Mouse (Mus musculus) C2C12 (cell line): ENCODE data around the gene AI464131.

Experiments
- CEBPB ChIP-seq: IDR thresholded peaks from one replicate; pipeline ENCODE4 v1.6.1; 2011; ENCODE audit warnings: low read depth, mild to moderate bottlenecking, control low read depth, moderate library complexity
- CTCF ChIP-seq: IDR thresholded peaks from one replicate; pipeline ENCODE4 v1.5.1; 2011; ENCODE audit not compliant: control insufficient read depth, insufficient read depth, insufficient read length
- FOSL1 ChIP-seq: IDR thresholded peaks from one replicate; pipeline ENCODE4 v1.8.0; 2011; ENCODE audit warnings: mild to moderate bottlenecking, low read length; ENCODE audit not compliant: poor library complexity, insufficient read depth, severe bottlenecking
- MAX ChIP-seq: IDR thresholded peaks from one replicate; pipeline ENCODE4 v1.6.1; 2011; ENCODE audit warnings: mild to moderate bottlenecking, control low read depth
- MYOD1 ChIP-seq: IDR thresholded peaks from one replicate; pipeline ENCODE4 v1.6.1; 2011; ENCODE audit warnings: low read depth; ENCODE audit not compliant: control insufficient read depth, insufficient read length
- MYOG ChIP-seq: IDR thresholded peaks from one replicate; pipeline ENCODE4 v1.6.1; 2011; ENCODE audit not compliant: control insufficient read depth, insufficient read length; ENCODE audit errors: extremely low read depth
- USF1 ChIP-seq: IDR thresholded peaks from one replicate; pipeline ENCODE4 v1.6.1; 2011; ENCODE audit warnings: low read depth, mild to moderate bottlenecking, control low read depth, moderate library complexity

GRCm38 (mm10) chr4:41464345-41465286 lies 38.3 kb downstream of the AI464131 start, which contains the start of the genes Kif24 and Nudt2:
- TF ChIP-seq CTCF = no peak
- TF ChIP-seq USF1 = no peak
- no peak for TF ChIP-seq MYOG
- TF ChIP-seq MAX = no peak
- TF ChIP-seq MYOD1 = no peak
- no peak for TF ChIP-seq CEBPB
- no peak for TF ChIP-seq FOSL1
